Mouse (Mus musculus) liver, adult 2 months (tissue): ENCODE measurements at regions not wholly inside any gene's neighbourhood (a gene's known extent, or its start where the extent isn't known, plus 50 kb on each side); places are given as distances from the start of the nearest gene placed in this dataset.

Source experiments
- DNase-seq: peaks from one replicate; pipeline ENCODE4 v3.0.0-alpha.2; 2011; ENCODE audit warnings: low read depth, low spot score; ENCODE audit errors: extremely low read depth
- H3K27ac ChIP-seq: fragments of 200-500 bp; replicated peaks from 2 replicates; pipeline ENCODE4 v1.5.1; 2012; ENCODE audit warnings: low read depth, mild to moderate bottlenecking, control low read depth, inconsistent platforms, low read length; ENCODE audit not compliant: insufficient read depth
- H3K27me3 ChIP-seq: fragments of 200-500 bp; 2 replicates; pipeline ENCODE4 v1.6.1; 2012; ENCODE audit warnings: mild to moderate bottlenecking, moderate library complexity, low read length, inconsistent platforms; ENCODE audit not compliant: control insufficient read depth, insufficient read depth
- H3K36me3 ChIP-seq: fragments of 200-500 bp; 2 replicates; pipeline ENCODE4 v1.6.1; 2012; ENCODE audit warnings: low read length, inconsistent platforms; ENCODE audit not compliant: control insufficient read depth, insufficient read depth
- H3K4me1 ChIP-seq: fragments of 200-500 bp; 2 replicates; pipeline ENCODE4 v1.6.1; 2011; ENCODE audit warnings: low read length; ENCODE audit not compliant: control insufficient read depth, insufficient read depth
- H3K4me3 ChIP-seq: fragments of 200-500 bp; 2 replicates; pipeline ENCODE4 v1.5.1; 2011; ENCODE audit warnings: low read depth, mild to moderate bottlenecking, control low read depth, low read length, moderate library complexity; ENCODE audit not compliant: insufficient read depth
- H3K79me2 ChIP-seq: fragments of 200-500 bp; 2 replicates; pipeline ENCODE4 v1.6.1; 2012; ENCODE audit warnings: inconsistent platforms, mild to moderate bottlenecking, low read length, moderate library complexity; ENCODE audit not compliant: control insufficient read depth, insufficient read depth
- H3K9ac ChIP-seq: fragments of 200-500 bp; 2 replicates; pipeline ENCODE4 v1.6.1; 2012; ENCODE audit warnings: low read depth, mild to moderate bottlenecking, control low read depth, inconsistent platforms, low read length
- CTCF ChIP-seq: fragments of 200-500 bp; IDR thresholded peaks from 2 replicates; pipeline ENCODE4 v1.5.1; 2011; ENCODE audit warnings: low read depth, low read length, control low read depth
- POLR2A ChIP-seq: fragments of 200-500 bp; IDR thresholded peaks from 2 replicates; pipeline ENCODE4 v1.6.1; 2011; ENCODE audit warnings: low read length, control low read depth; ENCODE audit not compliant: insufficient read depth; ENCODE audit errors: extremely low read depth
- WGBS: fragments of 180-500 bp; shearing (Covaris S2); methylation state at CpG from one replicate; pipeline ENCODE4 v1.1.7; 2018; 5-methylcytosine and 5-hydroxymethylcytosine counted together

GRCm38 (mm10) chr10:21687484-21687883 is 94.5 kb downstream of the 1700020N01Rik start:
- H3K9ac ChIP-seq: no peak overlapping the region
- TF ChIP-seq POLR2A (no peak), CTCF (no peak)
- H3K27me3 ChIP-seq: no peaks in the 10 kb centered on the region
- H3K4me1 ChIP-seq: peaks cover 4% of the 10 kb centered on the region; the same call in 1 of the 2 replicates
- H3K36me3 ChIP-seq: no peaks in the 10 kb centered on the region
- no peak overlapping the region for H3K4me3 ChIP-seq
- H3K27ac ChIP-seq: no peak overlapping the region
- WGBS: 70% methylated on average over 7 of the region's 7 CpGs
- H3K79me2 ChIP-seq: no peaks in the 10 kb centered on the region
- no peak for DNase-seq

DNA sequence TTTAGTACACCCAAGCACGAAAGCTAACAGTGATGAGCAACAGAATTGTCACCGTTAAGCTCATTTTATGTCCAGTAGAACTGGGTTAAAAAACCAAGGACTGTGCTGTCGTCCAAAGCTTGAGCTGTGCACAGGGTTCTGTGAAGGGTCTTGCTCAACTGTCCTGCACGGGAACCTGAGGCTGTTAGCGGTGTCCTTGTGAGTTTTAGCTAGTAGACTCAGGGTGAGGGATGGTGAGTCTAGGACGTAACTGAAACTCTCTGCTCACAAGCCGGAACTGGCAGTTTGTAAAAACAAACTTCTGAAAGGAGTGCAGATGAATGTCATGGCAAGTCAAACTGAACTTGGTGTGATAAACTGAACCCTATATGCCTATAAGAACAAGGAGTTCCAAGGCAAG is 95.6 kb downstream of the 1700020N01Rik start:
- Histone ChIP-seq H3K27ac (no peak overlapping the region), H3K79me2 (no peaks in the 10 kb centered on the region), H3K9ac (no peak overlapping the region), H3K4me1 (peaks cover 4% of the 10 kb centered on the region; the same call in 1 of the 2 replicates), H3K4me3 (no peak overlapping the region), H3K36me3 (no peaks in the 10 kb centered on the region), H3K27me3 (no peaks in the 10 kb centered on the region)
- no peak for DNase-seq
- no peak for TF ChIP-seq POLR2A
- TF ChIP-seq CTCF: no peak
- 83% methylated on average over 7 of the region's 7 CpGs for WGBS

GRCm38 (mm10) chr10:21689847-21690269 is 96.9 kb downstream of the 1700020N01Rik start:
- Histone ChIP-seq H3K79me2 (no peaks in the 10 kb centered on the region), H3K36me3 (no peaks in the 10 kb centered on the region), H3K27ac (no peak overlapping the region), H3K4me3 (no peak overlapping the region), H3K9ac (no peak overlapping the region), H3K27me3 (no peaks in the 10 kb centered on the region), H3K4me1 (peaks cover 4% of the 10 kb centered on the region; the same call in 1 of the 2 replicates)
- no peak for TF ChIP-seq CTCF
- TF ChIP-seq POLR2A: no peak
- no peak for DNase-seq
- WGBS: 64% methylated on average over 9 of the region's 9 CpGs

DNA sequence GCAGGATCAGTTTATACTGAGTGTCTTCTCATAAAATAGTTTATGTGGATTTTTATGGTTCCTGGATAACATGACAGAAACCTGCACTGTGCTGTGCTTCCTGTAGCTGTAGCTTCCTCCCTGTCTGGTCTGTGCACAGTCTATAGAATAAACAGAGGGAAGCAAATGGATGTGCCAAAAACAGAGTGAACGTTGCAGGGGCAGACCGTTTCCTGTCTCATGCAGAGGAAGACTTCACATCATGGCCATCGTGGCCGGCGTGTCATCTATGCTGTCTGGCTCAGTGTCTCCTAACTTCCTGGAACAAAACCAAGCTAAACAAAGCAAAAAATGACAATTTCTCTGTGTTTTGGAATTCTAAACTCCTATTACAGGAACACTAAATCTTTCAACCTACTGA is 102.2 kb downstream of the 1700020N01Rik start:
- H3K9ac ChIP-seq: no peak overlapping the region
- H3K27me3 ChIP-seq: no peaks in the 10 kb centered on the region
- no peak for TF ChIP-seq CTCF
- TF ChIP-seq POLR2A: no peak
- DNase-seq: no peak
- no peaks in the 10 kb centered on the region for H3K36me3 ChIP-seq
- no peaks in the 10 kb centered on the region for H3K79me2 ChIP-seq
- WGBS: 28% methylated on average over 5 of the region's 5 CpGs
- H3K4me3 ChIP-seq: no peak overlapping the region
- no peak overlapping the region for H3K27ac ChIP-seq
- no peaks in the 10 kb centered on the region for H3K4me1 ChIP-seq

- 79% methylated on average over 5 of the region's 5 CpGs for WGBS
- no peaks in the 10 kb centered on the region; the same call in 1 of the 2 replicates for H3K4me1 ChIP-seq
- TF ChIP-seq POLR2A: no peak
- no peak for TF ChIP-seq CTCF
- H3K27me3 ChIP-seq: no peaks in the 10 kb centered on the region
- H3K36me3 ChIP-seq: no peaks in the 10 kb centered on the region
- H3K4me3 ChIP-seq: no peak overlapping the region
- no peak overlapping the region for H3K27ac ChIP-seq
- no peak overlapping the region for H3K9ac ChIP-seq
- no peak for DNase-seq
- no peaks in the 10 kb centered on the region for H3K79me2 ChIP-seq
Measured at GRCm38 (mm10) chr10:21696671-21697070, 103.7 kb downstream of the 1700020N01Rik start.

DNA sequence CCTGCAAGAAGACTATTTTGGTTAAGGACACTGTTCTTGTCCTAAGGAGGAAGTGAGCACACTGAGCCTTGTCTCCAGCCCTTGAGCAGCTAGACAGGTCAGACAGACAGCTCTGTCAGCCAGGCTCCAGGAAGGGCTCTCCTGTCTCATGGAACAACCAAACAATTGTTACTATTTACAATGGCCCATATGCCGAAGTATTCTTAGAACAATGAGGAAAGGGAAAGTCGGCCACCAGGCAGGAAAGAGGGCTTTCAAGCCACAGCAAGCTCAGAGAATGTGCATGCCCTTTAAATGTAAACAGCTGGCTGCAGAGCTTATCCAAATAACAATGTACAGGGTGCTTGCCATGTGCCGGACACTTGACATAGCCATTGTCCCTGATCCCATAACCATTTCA is 108.6 kb downstream of the 1700020N01Rik start:
- WGBS: 35% methylated on average over 3 of the region's 3 CpGs
- no peak for TF ChIP-seq CTCF
- no peak for TF ChIP-seq POLR2A
- no peak overlapping the region for H3K4me3 ChIP-seq
- no peak overlapping the region for H3K9ac ChIP-seq
- H3K79me2 ChIP-seq: no peaks in the 10 kb centered on the region
- no peak for DNase-seq
- no peak overlapping the region for H3K27ac ChIP-seq
- H3K36me3 ChIP-seq: no peaks in the 10 kb centered on the region
- no peaks in the 10 kb centered on the region for H3K27me3 ChIP-seq
- no peaks in the 10 kb centered on the region; the same call in 1 of the 2 replicates for H3K4me1 ChIP-seq
